ENCODE assay signal across 8 mouse cellular contexts in the genomic region with DNA sequence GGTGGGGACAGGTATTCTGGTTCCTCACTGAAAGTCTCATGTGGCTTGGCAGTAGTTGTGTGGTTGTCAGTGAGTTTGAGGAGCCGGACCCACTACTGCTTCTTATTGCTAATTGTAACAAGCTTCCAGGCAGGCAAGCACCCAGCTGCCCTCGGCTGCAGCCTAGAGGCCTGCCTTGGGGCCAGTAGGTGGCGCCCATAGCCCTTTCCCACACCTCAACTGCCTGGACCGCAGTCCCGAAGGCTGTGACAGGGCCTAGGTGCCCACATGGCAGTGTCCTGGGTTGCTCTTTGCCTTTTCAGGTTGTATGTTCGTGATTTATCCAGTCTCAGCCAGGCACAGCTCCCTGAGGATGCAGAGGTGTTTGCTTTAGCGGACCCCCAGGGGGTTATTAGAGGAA. TPM values are rescaled to one million over a fixed set of nuclear protein-coding genes. Genes with fewer than 3 reads are reported as not detected.
DNase-seq lines count a peak whose midpoint lies in the region; ATAC-seq and TF ChIP-seq lines count a peak whose summit lies in the region.

No protein-coding gene starts in this region.

- peak; percentile 89 for TF ChIP-seq CTCF in thymus, adult 2 months (IDR thresholded peaks at IDR 0.05; ENCODE audit: borderline replicate concordance, control insufficient read depth, extremely low read depth, insufficient read depth, low read length, poor library complexity)

- peak; percentile 79 for ATAC-seq in lung, embryonic 15.5 days (ENCODE audit: borderline replicate concordance, extremely low read depth, low FRiP score, low TSS enrichment)

- peaks cover 85% of the 10 kb centered on the region for H3K4me1 ChIP-seq in hindbrain, embryonic 10.5 days (replicated peaks)
- H3K4me1 ChIP-seq in lung, embryonic 15.5 days: peaks cover 15% of the 10 kb centered on the region
- H3K4me1 ChIP-seq in thymus, adult 2 months (replicated peaks; ENCODE audit: control insufficient read depth, insufficient read depth, low read length): no peaks in the 10 kb centered on the region

- no peak overlapping the region for H3K4me2 ChIP-seq in lung, embryonic 15.5 days

- H3K36me3 ChIP-seq in hindbrain, embryonic 10.5 days: no peaks in the 10 kb centered on the region
- no peaks in the 10 kb centered on the region for H3K36me3 ChIP-seq in lung, embryonic 15.5 days
- H3K36me3 ChIP-seq in thymus, adult 2 months (ENCODE audit: control insufficient read depth, insufficient read depth, low read length): no peaks in the 10 kb centered on the region

- 12% methylated on average over 7 of the region's 7 CpGs for WGBS in hindbrain, embryonic 10.5 days
- 15% methylated on average over 7 of the region's 7 CpGs for WGBS in lung, embryonic 15.5 days
- WGBS in thymus, adult 2 months: 27% methylated on average over 7 of the region's 7 CpGs

- no peak overlapping the region for H3K9ac ChIP-seq in lung, embryonic 15.5 days

- H3K4me3 ChIP-seq in hindbrain, embryonic 10.5 days: no peak overlapping the region
- no peak overlapping the region for H3K4me3 ChIP-seq in lung, embryonic 15.5 days
- H3K4me3 ChIP-seq in thymus, adult 2 months (ENCODE audit: control insufficient read depth, insufficient read depth, low read length): no peak overlapping the region

- DNase-seq in ES-CJ7 (ENCODE audit: low read depth, low spot score): peak; percentile 39
- DNase-seq in cerebellum, adult 8-10 months: peak; percentile 77
- peak; percentile 29 to 83 for DNase-seq in frontal cortex, adult 2 months (ENCODE audit: extremely low spot score in 1 of 2, low spot score in 1 of 2)
- DNase-seq in hindbrain, embryonic 10.5 days (ENCODE audit: low spot score): peak; percentile 74
- peak; percentile 52 to 81 for DNase-seq in layer of hippocampus, adult 8-10 months (ENCODE audit: low spot score in 2 of 2)
- peak; percentile 50 for DNase-seq in ovary, postnatal 10 days (ENCODE audit: low spot score)
- peak; percentile 72 for DNase-seq in thymus, adult 2 months

- TF ChIP-seq POLR2A in thymus, adult 2 months (IDR thresholded peaks at IDR 0.05; ENCODE audit: control insufficient read depth, extremely low read depth, insufficient read depth, low read length, poor library complexity): no peak

- H3K9me3 ChIP-seq in hindbrain, embryonic 10.5 days: no peaks in the 10 kb centered on the region
- no peaks in the 10 kb centered on the region for H3K9me3 ChIP-seq in lung, embryonic 15.5 days

- peak overlapping the region; percentile 46 for H3K27ac ChIP-seq in hindbrain, embryonic 10.5 days
- H3K27ac ChIP-seq in lung, embryonic 15.5 days: no peak overlapping the region
- no peak overlapping the region for H3K27ac ChIP-seq in thymus, adult 2 months (ENCODE audit: control insufficient read depth, insufficient read depth, low read length)

- H3K27me3 ChIP-seq in hindbrain, embryonic 10.5 days (ENCODE audit: insufficient read depth, poor library complexity, severe bottlenecking): no peaks in the 10 kb centered on the region
- no peaks in the 10 kb centered on the region for H3K27me3 ChIP-seq in lung, embryonic 15.5 days
- no peaks in the 10 kb centered on the region for H3K27me3 ChIP-seq in thymus, adult 2 months (ENCODE audit: control insufficient read depth, insufficient read depth, low read length)

RNA-seq across cellular contexts. Expression of gene Clpb, which starts 16.2 kb away (rescaled TPM):
- polyA plus RNA-seq in frontal cortex, adult 2 months (2012; rRNA removed): 36.3 and 45.7 TPM in 2 replicates
- 45.0 and 54.9 TPM in 2 replicates for polyA plus RNA-seq in hindbrain, embryonic 10.5 days (2016; fragmentation: Nextera tagmentation; extraction: Ambion mirVana)
- 10 to 100 TPM; 50.7 to 64.1 (median 56.9) TPM for total RNA-seq in layer of hippocampus, adult 8-10 months (2022)
- polyA plus RNA-seq in lung, embryonic 15.5 days (2015; fragmentation: Nextera tagmentation; extraction: Ambion mirVana): 60.0 and 64.9 TPM in 2 replicates
- 16.8 and 25.8 TPM in 2 replicates for polyA plus RNA-seq in thymus, adult 2 months (2012; rRNA removed)
